In the genomic region with DNA sequence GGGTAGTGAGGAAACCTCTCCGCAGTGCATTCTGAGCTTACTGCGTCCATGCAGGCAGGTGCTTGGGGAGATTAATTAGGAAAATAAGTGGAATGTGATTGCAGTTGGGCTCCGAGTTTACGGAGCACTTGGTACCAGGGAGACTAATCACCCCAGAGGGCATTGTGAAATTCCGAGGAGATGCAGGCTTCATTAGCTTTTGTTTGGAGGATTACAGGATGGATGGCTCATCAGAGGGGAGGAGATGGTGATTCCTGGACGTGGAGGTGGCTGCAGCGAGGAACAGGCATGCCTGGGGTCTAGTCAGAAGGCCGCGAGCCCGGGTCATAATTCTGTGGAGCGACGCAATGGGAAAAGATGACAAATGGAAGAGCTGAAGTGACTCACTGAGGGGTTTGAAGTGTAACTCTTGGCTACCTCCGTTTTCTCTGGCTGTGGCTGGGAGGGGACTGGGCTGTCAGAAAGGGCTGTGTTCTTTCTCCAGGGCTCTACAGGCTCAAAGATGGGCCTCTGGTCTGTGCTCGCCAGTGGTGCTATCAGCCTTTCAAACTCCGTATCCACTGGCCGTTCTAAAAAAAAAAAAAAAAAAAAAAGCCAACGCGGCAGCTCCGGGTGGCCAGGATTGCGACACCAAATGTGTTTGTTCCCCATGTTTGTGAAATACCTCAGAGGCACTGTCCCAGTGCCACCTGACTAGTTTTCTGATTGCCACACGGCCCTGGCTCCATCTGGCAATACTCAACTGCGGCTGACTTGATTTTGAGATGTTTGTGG, we compare ENCODE assay signal across 8 mouse cellular contexts.
A peak's percentile ranks its signal among the peaks of the same experiment; 100 is the strongest.
DNase-seq lines count a peak whose midpoint lies in the region; ATAC-seq and TF ChIP-seq lines count a peak whose summit lies in the region.

No protein-coding gene starts in this region.

- peak; percentile 87 for TF ChIP-seq EP300 in liver, postnatal 0 days (IDR thresholded peaks at IDR 0.05; ENCODE audit: low read depth)

- H3K27ac ChIP-seq in intestine, embryonic 16.5 days (ENCODE audit: low read length) = no peak overlapping the region
- peak overlapping the region; percentile 95 for H3K27ac ChIP-seq in liver, postnatal 0 days (ENCODE audit: low read depth)
- peak overlapping the region; percentile 73 for H3K27ac ChIP-seq in neural tube, embryonic 13.5 days (replicated peaks)
- no peak overlapping the region for H3K27ac ChIP-seq in layer of hippocampus, adult 2 months

- no peak for ATAC-seq in intestine, embryonic 16.5 days
- ATAC-seq in liver, postnatal 0 days = peak; percentile 80
- peak; percentile 72 for ATAC-seq in neural tube, embryonic 13.5 days (ENCODE audit: low read depth)

- H3K9me3 ChIP-seq in intestine, embryonic 16.5 days (ENCODE audit: control insufficient read depth, low read length) = no peaks in the 10 kb centered on the region; the same call in 1 of the 2 replicates
- H3K9me3 ChIP-seq in liver, postnatal 0 days (ENCODE audit: low read length) = no peaks in the 10 kb centered on the region
- H3K9me3 ChIP-seq in neural tube, embryonic 13.5 days = peaks cover 5% of the 10 kb centered on the region; the same call in 1 of the 2 replicates

- H3K4me2 ChIP-seq in intestine, embryonic 16.5 days (ENCODE audit: low read depth, low read length) = peak overlapping the region; percentile 27
- peak overlapping the region; percentile 46 for H3K4me2 ChIP-seq in liver, postnatal 0 days (ENCODE audit: low read depth, low read length)
- H3K4me2 ChIP-seq in neural tube, embryonic 13.5 days = peak overlapping the region; percentile 49

- H3K4me1 ChIP-seq in intestine, embryonic 16.5 days (ENCODE audit: control insufficient read depth, insufficient read depth, low read length) = peaks cover 18% of the 10 kb centered on the region
- H3K4me1 ChIP-seq in liver, postnatal 0 days (ENCODE audit: insufficient read depth) = peaks cover 30% of the 10 kb centered on the region
- peaks cover 23% of the 10 kb centered on the region for H3K4me1 ChIP-seq in neural tube, embryonic 13.5 days (replicated peaks)

- H3K9ac ChIP-seq in intestine, embryonic 16.5 days (ENCODE audit: low read depth, low read length) = peak overlapping the region; percentile 48
- H3K9ac ChIP-seq in liver, postnatal 0 days (replicated peaks) = peak overlapping the region; percentile 27; the same call in 1 of the 2 replicates
- H3K9ac ChIP-seq in neural tube, embryonic 13.5 days = peak overlapping the region; percentile 43

- H3K36me3 ChIP-seq in intestine, embryonic 16.5 days (ENCODE audit: control insufficient read depth, insufficient read depth, low read length) = no peaks in the 10 kb centered on the region
- H3K36me3 ChIP-seq in liver, postnatal 0 days (replicated peaks; ENCODE audit: insufficient read depth, low read length) = no peaks in the 10 kb centered on the region
- H3K36me3 ChIP-seq in neural tube, embryonic 13.5 days = no peaks in the 10 kb centered on the region

- WGBS in intestine, embryonic 16.5 days = 15% methylated on average over 22 of the region's 22 CpGs
- WGBS in liver, postnatal 0 days (ENCODE audit: insufficient replicate concordance) = 10% methylated on average over 22 of the region's 22 CpGs
- 14% methylated on average over 22 of the region's 22 CpGs for WGBS in neural tube, embryonic 13.5 days

- no peak for TF ChIP-seq CTCF in liver, postnatal 0 days (IDR thresholded peaks at IDR 0.05; ENCODE audit: low read depth)
- no peak for TF ChIP-seq CTCF in layer of hippocampus, adult 2 months (conservative IDR thresholded peaks at IDR 0.05)

- no peak overlapping the region for H3K4me3 ChIP-seq in intestine, embryonic 16.5 days (ENCODE audit: low read length)
- no peak overlapping the region for H3K4me3 ChIP-seq in liver, postnatal 0 days (ENCODE audit: low read depth, low read length)
- peak overlapping the region; percentile 13 for H3K4me3 ChIP-seq in neural tube, embryonic 13.5 days
- no peak overlapping the region for H3K4me3 ChIP-seq in layer of hippocampus, adult 2 months

- H3K27me3 ChIP-seq in intestine, embryonic 16.5 days (replicated peaks; ENCODE audit: control insufficient read depth, insufficient read depth, low read length) = no peaks in the 10 kb centered on the region
- no peaks in the 10 kb centered on the region for H3K27me3 ChIP-seq in liver, postnatal 0 days (ENCODE audit: insufficient read depth, low read length)
- H3K27me3 ChIP-seq in neural tube, embryonic 13.5 days = no peaks in the 10 kb centered on the region

- DNase-seq in 3T3-L1 (ENCODE audit: low read depth, low spot score) = peak; percentile 69
- DNase-seq in adrenal gland, postnatal 25 days = peak; percentile 49
- peak; percentile 18 for DNase-seq in gastrocnemius, postnatal 10 days
- DNase-seq in liver, postnatal 0 days = peak; percentile 81
- DNase-seq in testis, postnatal 10 days (ENCODE audit: low spot score) = no peak
- DNase-seq in layer of hippocampus, adult 2 months (ENCODE audit: low spot score in 2 of 2) = no peak

Comparison
In these comparisons a context has a peak if more than half of its experiments do, and no peak if none do; other contexts are left out.
1. DNase-seq: peak in 3T3-L1 (single experiment), adrenal gland, postnatal 25 days (single experiment), gastrocnemius, postnatal 10 days (single experiment) and liver, postnatal 0 days (single experiment); none in testis, postnatal 10 days (single experiment) and layer of hippocampus, adult 2 months (0 of 2).
2. H3K27ac ChIP-seq: peak in liver, postnatal 0 days (single experiment) and neural tube, embryonic 13.5 days (single experiment); none in intestine, embryonic 16.5 days (single experiment) and layer of hippocampus, adult 2 months (single experiment).
3. Peak in every context shown above with its lines, with median percentiles within 50 percentile points of each other: H3K4me2 ChIP-seq and H3K9ac ChIP-seq.